Mouse (Mus musculus): Measurements from ENCODE around the gene Pgap3. TPM values are rescaled to one million over a fixed set of nuclear protein-coding genes. Genes with fewer than 3 reads are reported as not detected.

Gene Pgap3
- polyA plus RNA-seq, 1 experiment from 2014 or later: 15.1 TPM

- no peak overlapping the region for H3K27ac ChIP-seq (ENCODE audit: low read depth, low read length)
- H3K4me3 ChIP-seq (ENCODE audit: low read depth, low read length): no peak overlapping the region
- no peaks in the 10 kb centered on the region for H3K27me3 ChIP-seq (replicated peaks; ENCODE audit: control insufficient read depth, insufficient read depth, low read length)
- no peak overlapping the region for H3K4me2 ChIP-seq (replicated peaks; ENCODE audit: low read depth)
- no peak for TF ChIP-seq CTCF (IDR thresholded peaks at IDR 0.05; ENCODE audit: low read depth)
- H3K36me3 ChIP-seq (ENCODE audit: control insufficient read depth, insufficient read depth): no peaks in the 10 kb centered on the region; the same call in 1 of the 2 replicates
- WGBS: 81% methylated on average over 10 of the region's 10 CpGs
- H3K4me1 ChIP-seq (replicated peaks; ENCODE audit: control insufficient read depth, insufficient read depth, low read length): no peaks in the 10 kb centered on the region
- no peaks in the 10 kb centered on the region for H3K9me3 ChIP-seq (ENCODE audit: control insufficient read depth)
- ATAC-seq: no peak
- H3K9ac ChIP-seq (ENCODE audit: low read depth, low read length): no peak overlapping the region
Observed at GRCm38 (mm10) chr11:98367171-98367862, 33.0 kb downstream of the Pgap3 start.

GRCm38 (mm10) chr11:98366290-98366689 lies 34.0 kb downstream of the Pgap3 start:
- Histone ChIP-seq H3K9me3 (ENCODE audit: control insufficient read depth) (no peaks in the 10 kb centered on the region), H3K9ac (ENCODE audit: low read depth, low read length) (no peak overlapping the region), H3K27me3 (replicated peaks; ENCODE audit: control insufficient read depth, insufficient read depth, low read length) (no peaks in the 10 kb centered on the region), H3K27ac (ENCODE audit: low read depth, low read length) (no peak overlapping the region), H3K4me3 (ENCODE audit: low read depth, low read length) (no peak overlapping the region), H3K4me2 (replicated peaks; ENCODE audit: low read depth) (no peak overlapping the region), H3K36me3 (ENCODE audit: control insufficient read depth, insufficient read depth) (no peaks in the 10 kb centered on the region; the same call in 1 of the 2 replicates), H3K4me1 (replicated peaks; ENCODE audit: control insufficient read depth, insufficient read depth, low read length) (no peaks in the 10 kb centered on the region)
- no peak for ATAC-seq
- no peak for TF ChIP-seq CTCF (IDR thresholded peaks at IDR 0.05; ENCODE audit: low read depth)
- WGBS: 82% methylated on average over 10 of the region's 10 CpGs

DNA sequence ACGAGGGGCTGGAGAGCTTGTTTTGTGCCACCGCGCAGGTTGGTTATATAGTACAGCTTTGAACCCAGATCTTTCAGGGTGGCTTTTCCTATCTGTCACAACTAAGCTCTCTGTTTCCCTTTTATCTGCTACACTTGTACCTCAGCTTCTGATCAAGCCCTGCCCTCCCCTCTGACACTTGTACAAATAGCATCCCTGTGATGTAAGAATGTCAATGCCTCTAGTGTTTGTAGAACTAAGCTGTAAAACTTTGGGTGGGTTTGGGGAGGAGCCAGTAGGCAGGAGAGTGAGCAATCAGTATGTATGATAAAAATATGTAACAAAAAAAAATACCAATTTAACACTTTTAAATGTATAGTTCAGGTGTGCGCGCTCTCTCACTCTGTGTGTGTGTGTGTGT lies 35.9 kb downstream of the Pgap3 start:
- Histone ChIP-seq H3K27ac (ENCODE audit: low read depth, low read length) (no peak overlapping the region), H3K36me3 (ENCODE audit: control insufficient read depth, insufficient read depth) (no peaks in the 10 kb centered on the region; the same call in 1 of the 2 replicates), H3K27me3 (replicated peaks; ENCODE audit: control insufficient read depth, insufficient read depth, low read length) (no peaks in the 10 kb centered on the region), H3K4me2 (replicated peaks; ENCODE audit: low read depth) (no peak overlapping the region), H3K9me3 (ENCODE audit: control insufficient read depth) (no peaks in the 10 kb centered on the region), H3K9ac (ENCODE audit: low read depth, low read length) (no peak overlapping the region), H3K4me1 (replicated peaks; ENCODE audit: control insufficient read depth, insufficient read depth, low read length) (0 out of 2 replicates have a peak, but pooled peaks cover 3% of the 10 kb centered on the region), H3K4me3 (ENCODE audit: low read depth, low read length) (no peak overlapping the region)
- no peak for ATAC-seq
- WGBS: 56% methylated on average over 5 of the region's 5 CpGs
- TF ChIP-seq CTCF (IDR thresholded peaks at IDR 0.05; ENCODE audit: low read depth): no peak

- no peak overlapping the region for H3K4me2 ChIP-seq (replicated peaks; ENCODE audit: low read depth)
- TF ChIP-seq CTCF (IDR thresholded peaks at IDR 0.05; ENCODE audit: low read depth): no peak
- no peak overlapping the region for H3K27ac ChIP-seq (ENCODE audit: low read depth, low read length)
- H3K27me3 ChIP-seq (replicated peaks; ENCODE audit: control insufficient read depth, insufficient read depth, low read length): no peaks in the 10 kb centered on the region
- no peak overlapping the region for H3K4me3 ChIP-seq (ENCODE audit: low read depth, low read length)
- 49% methylated on average over 5 of the region's 5 CpGs for WGBS
- 0 out of 2 replicates have a peak, but pooled peaks cover 3% of the 10 kb centered on the region for H3K4me1 ChIP-seq (replicated peaks; ENCODE audit: control insufficient read depth, insufficient read depth, low read length)
- H3K36me3 ChIP-seq (ENCODE audit: control insufficient read depth, insufficient read depth): no peaks in the 10 kb centered on the region; the same call in 1 of the 2 replicates
- H3K9me3 ChIP-seq (ENCODE audit: control insufficient read depth): no peaks in the 10 kb centered on the region
- H3K9ac ChIP-seq (ENCODE audit: low read depth, low read length): no peak overlapping the region
- ATAC-seq: no peak
Observed at GRCm38 (mm10) chr11:98363817-98364216, 36.5 kb downstream of the Pgap3 start.

DNA sequence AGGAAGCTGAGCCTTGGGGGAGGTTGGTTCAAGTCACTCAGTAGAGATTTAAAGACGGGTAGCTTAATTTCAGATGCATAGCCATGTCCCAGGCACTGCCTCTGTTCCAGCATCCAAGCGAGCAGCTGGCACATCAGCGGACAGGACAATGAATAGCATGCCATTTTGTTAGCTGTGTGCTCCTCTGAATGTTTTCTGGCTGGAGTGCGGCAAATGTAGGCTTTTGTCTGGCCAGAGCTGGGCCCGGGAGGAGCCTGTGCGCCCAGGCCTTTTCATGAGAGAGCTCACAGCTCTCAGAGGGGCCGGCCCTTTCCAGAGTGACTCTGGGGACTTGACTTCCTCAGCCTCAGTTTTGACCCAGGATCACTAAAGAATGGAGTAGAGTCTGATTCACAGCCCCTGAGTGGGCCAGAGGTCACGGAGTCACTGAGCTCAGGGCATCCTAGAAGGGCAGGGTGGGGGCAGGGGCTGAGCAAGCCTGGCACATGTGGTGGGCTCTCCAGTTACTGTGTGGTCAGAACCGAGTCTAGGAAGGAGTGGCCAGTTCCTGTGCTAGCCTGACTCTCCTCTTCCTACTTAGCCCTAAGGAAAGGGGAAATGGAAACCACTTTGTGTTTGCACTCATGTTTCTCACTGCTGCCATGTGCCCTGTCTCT lies 39.3 kb downstream of the Pgap3 start:
- Histone ChIP-seq H3K36me3 (ENCODE audit: control insufficient read depth, insufficient read depth) (no peaks in the 10 kb centered on the region; the same call in 1 of the 2 replicates), H3K27me3 (replicated peaks; ENCODE audit: control insufficient read depth, insufficient read depth, low read length) (no peaks in the 10 kb centered on the region), H3K9me3 (ENCODE audit: control insufficient read depth) (no peaks in the 10 kb centered on the region), H3K4me2 (replicated peaks; ENCODE audit: low read depth) (peak overlapping the region; percentile 17; the same call in 1 of the 2 replicates), H3K4me1 (replicated peaks; ENCODE audit: control insufficient read depth, insufficient read depth, low read length) (peaks cover 8% of the 10 kb centered on the region; the same call in 1 of the 2 replicates), H3K4me3 (ENCODE audit: low read depth, low read length) (no peak overlapping the region), H3K27ac (ENCODE audit: low read depth, low read length) (0 out of 2 replicates have a peak overlapping the region, but pooled peaks have one; percentile 15), H3K9ac (ENCODE audit: low read depth, low read length) (no peak overlapping the region)
- TF ChIP-seq CTCF (IDR thresholded peaks at IDR 0.05; ENCODE audit: low read depth): no peak
- WGBS: 76% methylated on average over 9 of the region's 9 CpGs
- no peak for ATAC-seq
